Mouse (Mus musculus): ENCODE measurements around the gene Ctnnbip1.
A peak's percentile ranks its signal among the peaks of the same experiment; 100 is the strongest.
"Not testable (repeated sequence)": the region's sequence is repeated elsewhere in the genome, so short reads cannot be mapped to it uniquely, and the experiment has no call there.

Gene Ctnnbip1

DNA sequence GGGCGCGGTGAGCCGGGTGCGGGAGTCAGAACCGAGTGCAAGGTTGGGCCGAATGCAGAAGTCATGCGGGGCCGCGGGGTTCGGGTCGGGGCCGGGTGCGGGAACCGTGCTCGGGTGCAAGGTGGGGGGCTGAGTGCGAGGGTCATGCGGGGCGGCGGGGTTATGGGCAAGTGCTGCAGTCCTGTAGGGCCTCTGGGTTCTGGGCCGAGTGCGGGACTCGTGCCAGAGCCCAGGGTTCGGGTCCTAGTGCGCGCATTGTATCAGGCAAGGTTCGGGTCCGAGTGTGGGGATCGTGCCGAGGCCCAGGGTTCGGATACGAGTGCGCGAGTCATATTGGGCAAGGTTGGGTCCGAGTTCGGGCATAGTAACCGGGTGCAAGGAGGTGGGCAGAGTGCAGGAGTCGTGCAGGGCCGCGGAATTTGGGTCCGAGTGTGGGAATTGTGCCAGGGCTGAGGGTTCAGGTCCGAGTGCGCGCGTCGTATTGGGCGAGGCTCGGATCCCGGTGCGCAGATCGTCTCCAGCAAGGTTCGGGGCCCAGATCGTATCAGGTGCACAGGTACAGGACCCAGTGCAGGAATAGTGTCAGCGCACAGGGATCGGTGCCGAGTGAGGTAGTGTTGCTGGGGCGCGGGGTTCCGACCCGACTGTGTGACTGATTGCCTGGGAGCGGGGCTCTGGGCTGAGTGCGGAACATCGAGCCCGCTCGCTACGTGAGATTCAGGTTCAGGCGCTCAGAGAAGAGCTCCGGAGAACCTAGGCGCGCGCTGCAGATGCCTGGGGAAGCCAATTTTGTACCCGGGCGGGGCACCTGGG lies 69.0 kb downstream of the Ctnnbip1 start:
- peak; percentile 38 for DNase-seq (ENCODE audit: low read depth)

DNA sequence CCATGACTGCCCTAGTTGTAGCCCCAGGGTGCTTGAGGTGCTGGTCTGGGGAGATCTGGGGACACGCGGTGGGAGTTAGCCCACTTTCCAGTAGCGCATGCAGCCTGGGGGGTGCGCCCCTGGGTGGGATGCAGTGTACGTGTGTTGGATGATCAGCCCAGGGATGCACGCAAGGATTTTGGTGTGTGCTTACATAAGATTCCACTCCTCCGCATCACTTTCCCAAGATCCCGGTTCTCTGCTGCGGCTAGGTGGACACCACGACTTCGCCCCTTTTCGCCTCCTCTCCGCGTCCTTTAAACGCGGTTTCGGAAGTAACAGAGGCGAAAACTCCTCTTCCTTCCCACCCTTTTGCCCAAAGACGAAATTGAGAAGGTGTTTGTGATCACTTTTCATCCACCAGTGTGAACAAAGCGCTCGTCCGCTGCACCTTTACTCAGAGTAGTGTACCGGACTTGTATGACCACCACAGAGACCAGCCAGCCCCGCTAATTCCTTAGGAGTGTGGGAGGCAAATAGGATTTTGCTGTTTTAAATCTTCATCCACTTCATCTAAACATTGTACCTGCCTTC lies 69.6 kb downstream of the Ctnnbip1 start:
- DNase-seq (ENCODE audit: low read depth) = no peak

DNA sequence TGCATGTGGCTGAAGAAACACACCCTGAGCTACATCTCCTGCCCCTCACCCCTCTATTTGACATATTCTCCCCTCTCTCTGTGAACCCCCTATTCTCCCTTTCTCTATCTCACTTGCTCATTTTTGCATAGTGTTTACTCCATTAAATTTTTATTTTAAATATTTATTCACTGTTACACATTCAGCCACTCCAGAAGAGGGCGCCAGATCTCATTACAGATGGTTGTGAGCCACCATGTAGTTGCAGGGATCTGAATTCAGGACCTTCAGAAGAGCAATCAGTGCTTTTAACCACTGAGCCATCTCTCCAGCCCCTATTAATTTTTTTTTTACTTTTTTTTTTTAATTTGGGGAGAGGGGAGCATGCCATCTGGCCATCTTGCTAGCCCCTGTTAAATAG lies 72.2 kb downstream of the Ctnnbip1 start:
- DNase-seq (ENCODE audit: low read depth) = no peak

DNA sequence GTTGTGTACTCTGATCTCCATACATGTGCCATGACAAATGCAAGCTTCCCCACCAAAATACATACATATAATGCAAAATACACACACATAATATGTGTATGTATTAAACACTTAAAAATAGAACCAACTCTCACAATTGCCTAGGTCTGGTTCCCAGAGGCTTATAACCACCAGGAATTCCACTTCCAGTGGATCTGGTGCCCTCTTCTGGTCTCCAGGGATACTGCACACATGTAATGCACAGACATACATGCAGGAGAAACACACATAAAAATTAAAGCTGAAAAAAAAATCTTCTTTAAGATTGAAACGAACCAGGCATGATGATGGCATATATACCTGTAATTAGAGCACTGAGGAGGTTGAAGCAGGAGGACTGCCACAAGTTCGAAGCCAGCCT lies 73.5 kb downstream of the Ctnnbip1 start:
- peak; percentile 39 for DNase-seq (ENCODE audit: low read depth)

DNA sequence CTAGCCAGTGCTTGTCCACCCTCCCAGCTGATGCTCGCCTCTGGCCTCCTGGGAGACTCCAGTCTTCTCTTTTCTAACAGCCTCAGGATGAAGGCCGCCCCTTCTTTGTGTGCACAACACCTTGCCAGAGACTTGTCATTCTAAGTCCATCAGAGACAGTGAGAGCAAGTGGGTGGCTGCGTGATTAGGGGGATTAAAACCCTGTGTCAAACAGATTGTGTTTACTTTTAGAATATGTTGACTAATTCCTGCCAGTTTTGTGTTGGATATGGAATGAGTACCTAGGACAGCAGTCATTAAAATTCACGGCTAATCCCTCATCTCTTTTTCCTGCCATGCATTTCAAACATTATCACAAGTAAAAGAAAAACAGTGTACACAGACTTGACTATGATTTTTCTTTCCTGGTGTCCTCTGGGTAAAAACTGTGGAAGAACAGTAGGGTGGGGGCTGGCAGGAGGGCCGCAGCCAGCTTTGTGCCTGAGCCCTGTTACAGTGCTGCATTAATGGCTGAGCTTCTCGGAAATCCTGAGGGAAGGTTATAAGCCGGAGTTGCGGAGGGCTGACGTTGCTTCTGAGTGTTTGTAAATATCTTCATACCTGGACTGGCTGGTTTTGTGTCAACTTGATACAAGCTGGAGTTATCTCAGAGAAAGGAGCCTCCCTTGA lies 77.0 kb downstream of the Ctnnbip1 start:
- no peak for DNase-seq (ENCODE audit: low read depth)

DNA sequence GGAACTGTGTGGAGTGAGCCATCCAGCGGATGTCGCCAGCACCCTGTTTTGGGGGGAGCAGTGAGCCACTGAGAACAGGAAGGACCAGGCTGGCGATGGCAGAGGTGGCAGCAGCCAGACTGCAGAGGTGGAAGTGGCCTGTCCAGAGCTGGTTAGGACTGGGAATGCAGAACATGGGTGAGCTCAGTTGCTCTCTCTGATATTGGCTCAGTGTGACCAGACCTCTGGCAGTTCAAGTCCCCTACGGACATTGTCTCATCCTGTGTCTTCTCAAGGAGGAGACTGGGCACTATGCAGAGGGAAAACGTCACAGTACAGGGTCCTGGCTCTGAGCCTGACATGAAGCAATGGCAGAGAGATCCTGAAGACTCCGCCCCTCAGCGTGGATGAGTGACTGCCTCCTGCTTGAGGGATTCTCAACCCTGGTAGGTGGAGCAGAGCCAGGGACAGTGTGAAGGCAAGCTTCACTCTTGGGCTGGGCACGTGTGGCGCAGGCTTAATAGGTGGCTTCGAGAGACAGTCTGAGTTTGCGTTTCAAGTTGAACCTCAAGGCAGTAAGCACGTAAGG lies 79.7 kb downstream of the Ctnnbip1 start:
- peak; percentile 18 for DNase-seq (ENCODE audit: low read depth)

DNA sequence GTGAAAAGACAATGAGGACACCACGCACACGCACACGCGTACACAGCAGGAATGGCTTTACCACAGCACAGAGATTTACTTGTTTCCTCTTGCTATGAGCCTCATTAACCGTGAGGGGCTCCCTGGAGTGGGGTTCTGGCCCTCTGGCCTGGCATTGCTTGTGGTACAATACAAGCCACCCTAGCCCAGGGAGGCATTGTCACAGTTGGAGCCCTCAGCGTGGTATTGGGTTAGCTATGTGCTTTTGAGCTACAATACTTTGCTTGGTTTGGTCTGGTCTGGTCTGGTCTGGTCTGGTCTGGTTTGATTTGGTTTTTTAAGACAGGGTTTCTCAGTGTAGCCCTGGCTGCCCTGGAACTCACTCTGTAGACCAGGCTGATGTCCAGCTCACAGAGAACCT lies 81.5 kb downstream of the Ctnnbip1 start:
- no peak for DNase-seq (ENCODE audit: low read depth)

DNA sequence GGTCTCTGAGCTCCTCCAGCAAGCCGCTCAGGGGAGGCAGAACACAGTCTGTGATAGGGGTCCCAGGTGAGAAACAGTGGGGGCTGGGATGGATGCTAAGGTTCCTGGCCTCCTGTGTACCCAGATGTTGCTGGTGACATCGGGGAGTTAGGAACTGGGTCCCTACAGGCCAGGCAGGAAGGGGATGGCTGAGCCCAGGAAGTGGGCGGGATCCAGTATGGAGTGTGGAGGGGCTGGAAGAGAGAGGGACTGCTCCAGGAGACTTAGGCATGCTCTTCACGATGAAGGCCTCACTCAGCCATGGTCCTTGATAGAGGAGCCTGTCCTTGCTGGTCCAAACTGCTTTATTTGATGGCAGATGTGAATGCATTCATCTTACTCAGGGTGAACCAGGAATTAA lies 82.1 kb downstream of the Ctnnbip1 start:
- DNase-seq (ENCODE audit: low read depth) = no peak

DNA sequence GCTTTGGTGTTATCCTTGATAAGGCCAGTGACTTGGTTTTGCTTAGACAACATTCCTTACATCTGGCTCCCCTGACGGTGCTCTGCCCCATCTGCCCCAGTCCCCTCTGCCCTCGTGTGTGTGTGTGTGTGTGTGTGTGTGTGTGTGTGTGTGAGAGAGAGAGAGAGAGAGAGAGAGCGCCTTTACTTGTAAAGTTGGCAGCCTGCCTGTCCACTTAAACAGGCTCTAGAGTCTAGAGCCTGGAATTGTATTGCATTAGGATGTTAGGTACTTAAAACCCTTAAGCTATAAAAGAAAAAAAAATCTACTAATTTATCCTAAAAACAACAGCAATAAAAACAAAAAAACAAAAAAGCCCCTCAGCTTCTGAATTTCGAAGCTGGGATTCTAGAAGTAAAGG lies 83.4 kb downstream of the Ctnnbip1 start:
- no peak for DNase-seq (ENCODE audit: low read depth)

DNA sequence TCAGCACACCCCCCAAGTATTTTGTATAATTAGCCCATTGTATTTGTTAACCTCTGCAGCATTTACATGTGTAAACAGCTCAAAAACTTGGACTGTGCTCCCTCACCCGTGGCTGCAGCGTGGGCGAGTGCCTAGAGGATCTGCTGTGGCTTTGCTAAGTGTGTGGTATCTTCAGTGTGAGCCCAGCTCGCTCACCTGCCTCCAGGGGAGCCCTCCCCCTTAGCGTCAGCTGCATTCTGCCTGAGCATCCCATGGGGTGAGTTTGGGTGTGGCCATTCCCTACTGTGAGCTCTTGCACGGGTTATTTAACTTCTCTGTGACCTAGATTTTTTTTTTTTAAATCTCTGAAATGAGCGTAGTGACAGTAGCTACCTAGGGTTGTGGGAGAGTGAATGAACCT lies 84.2 kb downstream of the Ctnnbip1 start:
- no peak for DNase-seq (ENCODE audit: low read depth)

DNA sequence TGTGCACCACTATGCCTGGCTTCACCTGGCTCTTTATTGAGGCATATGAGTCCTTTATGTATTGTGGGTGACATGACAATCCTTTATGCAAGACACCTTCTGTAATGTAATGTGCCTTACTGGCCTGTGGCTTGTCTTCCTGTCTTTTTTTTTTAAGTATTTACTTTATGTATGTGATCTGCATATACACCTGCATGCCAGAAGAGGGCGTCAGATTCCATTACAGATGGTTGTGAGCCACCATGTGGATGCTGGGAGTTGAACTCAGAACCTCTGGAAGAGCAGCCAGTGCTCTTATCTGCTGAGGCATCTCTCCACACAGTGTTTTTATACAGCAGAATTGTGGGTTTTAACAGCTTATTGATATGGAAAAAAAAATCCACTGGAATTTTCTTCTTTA lies 85.8 kb downstream of the Ctnnbip1 start:
- no peak for DNase-seq (ENCODE audit: low read depth)

DNA sequence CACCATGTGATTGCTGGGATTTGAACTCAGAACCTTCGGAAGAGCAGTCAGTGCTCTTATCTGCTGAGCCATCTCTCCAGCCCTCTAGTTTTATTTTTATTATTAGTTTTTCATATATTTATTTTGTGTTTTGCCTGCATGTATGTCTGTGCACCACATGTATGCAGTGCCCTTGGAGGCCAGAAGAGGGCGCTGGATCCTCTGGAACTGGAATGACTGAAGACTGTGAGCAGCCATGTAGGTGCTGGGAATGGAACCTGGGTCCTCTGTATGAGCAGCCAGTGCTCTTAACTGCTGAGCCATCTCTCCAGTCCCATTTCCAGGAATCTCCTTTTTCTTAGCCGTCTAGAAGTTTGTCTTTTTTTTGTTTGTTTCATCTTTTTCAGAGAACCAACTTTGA lies 86.5 kb downstream of the Ctnnbip1 start:
- no peak for DNase-seq (ENCODE audit: low read depth)

DNA sequence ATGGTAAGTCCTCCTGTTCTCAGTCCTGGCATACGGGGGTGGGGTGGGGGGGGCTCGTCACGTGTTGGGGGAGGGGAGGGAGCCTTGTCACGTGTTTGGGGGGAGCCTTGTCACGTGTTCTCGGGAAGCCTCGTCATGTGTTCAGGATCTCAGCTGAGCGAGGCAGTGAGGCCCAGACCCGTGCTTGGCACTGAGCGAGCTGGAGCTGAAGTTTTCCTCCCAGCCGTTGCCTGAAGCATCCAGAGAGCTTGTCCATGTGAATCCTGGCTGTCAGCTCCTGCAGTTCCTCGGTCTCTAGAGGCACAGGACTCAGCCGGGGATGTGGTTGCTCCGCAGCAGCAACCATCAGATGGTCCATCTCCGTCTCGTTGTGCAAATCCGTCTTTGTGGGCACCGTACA lies 88.0 kb downstream of the Ctnnbip1 start:
- DNase-seq (ENCODE audit: low read depth) = no peak

DNA sequence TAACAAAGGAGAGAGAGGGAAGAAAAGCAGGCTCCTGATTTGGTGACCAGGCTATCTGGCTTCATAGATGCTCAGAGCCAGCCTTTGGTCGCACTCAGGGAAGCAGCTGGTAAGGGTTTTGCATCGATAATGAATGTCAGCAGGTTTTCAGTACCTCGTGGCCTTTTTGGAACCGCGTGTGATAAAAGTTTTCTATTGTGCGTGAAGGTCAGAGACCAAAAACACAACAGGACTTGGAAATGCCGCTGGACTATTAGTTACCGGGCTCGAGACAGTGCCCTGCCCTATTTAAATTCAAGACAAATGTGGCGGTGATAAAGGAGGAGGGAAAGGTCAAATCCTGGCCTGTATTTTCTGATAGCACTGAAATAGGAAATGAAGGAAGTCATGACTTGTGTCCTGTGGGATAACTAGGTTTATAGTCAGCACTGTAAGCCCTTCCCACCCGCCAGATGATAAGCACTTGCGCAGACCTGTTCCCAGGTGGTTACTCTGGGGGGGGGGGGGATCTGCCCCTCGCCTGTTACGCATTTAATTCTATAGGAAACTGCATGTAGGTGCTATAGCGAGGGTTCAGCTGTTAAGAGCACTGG lies 88.8 kb downstream of the Ctnnbip1 start:
- no peak for DNase-seq (ENCODE audit: low read depth)

DNA sequence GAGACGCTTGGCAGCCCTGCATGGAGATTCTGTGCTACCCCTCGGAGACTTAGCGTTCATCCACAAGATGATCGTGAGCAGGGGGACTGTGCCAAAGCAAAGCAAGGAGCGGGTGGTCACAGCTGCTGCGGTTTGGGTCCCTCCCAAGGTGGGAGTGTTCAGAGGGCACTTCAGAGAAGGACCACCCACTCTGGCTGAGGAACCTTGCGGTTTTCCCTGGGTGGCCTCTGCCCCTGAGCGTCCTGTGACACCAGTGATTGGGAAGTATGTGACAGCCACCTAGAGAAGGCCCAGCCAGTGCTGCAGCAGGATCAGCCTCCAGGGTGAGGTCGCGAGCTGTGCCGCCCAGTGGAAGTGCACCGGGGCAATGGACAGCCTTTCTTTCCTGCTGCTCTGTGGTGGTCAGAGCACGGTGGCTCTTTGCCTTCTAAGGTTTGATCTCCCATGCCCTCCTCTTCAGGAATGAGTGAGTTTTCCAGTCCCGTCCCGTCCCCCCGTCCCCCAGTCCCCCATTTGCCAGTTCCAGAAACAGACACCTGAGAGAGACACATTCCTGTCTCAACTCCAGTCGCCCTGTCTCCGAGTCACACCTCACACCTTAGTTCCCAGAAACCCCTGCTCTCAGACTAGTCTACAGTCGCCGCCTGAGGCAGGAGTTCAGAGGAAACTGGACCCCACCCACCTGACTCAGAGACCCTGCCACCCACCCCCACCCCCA lies 89.7 kb downstream of the Ctnnbip1 start:
- DNase-seq (ENCODE audit: low read depth) = no peak

DNA sequence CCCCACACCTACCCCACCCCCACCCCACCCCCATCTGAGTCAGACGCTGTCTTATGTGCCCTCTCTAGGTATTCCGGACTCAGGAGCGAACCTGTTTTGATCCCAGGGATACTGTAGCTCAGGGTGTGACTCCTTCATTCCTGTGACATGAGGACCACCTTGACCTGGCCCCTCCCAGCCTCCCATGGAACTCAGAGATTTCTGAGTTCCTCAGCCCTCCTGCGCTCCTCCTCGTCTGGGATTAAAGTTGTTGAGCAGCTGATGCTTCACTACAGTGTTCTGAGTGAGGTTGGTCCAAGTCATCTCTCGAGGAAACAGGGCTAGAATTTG lies 90.2 kb downstream of the Ctnnbip1 start:
- no peak for DNase-seq (ENCODE audit: low read depth)

DNA sequence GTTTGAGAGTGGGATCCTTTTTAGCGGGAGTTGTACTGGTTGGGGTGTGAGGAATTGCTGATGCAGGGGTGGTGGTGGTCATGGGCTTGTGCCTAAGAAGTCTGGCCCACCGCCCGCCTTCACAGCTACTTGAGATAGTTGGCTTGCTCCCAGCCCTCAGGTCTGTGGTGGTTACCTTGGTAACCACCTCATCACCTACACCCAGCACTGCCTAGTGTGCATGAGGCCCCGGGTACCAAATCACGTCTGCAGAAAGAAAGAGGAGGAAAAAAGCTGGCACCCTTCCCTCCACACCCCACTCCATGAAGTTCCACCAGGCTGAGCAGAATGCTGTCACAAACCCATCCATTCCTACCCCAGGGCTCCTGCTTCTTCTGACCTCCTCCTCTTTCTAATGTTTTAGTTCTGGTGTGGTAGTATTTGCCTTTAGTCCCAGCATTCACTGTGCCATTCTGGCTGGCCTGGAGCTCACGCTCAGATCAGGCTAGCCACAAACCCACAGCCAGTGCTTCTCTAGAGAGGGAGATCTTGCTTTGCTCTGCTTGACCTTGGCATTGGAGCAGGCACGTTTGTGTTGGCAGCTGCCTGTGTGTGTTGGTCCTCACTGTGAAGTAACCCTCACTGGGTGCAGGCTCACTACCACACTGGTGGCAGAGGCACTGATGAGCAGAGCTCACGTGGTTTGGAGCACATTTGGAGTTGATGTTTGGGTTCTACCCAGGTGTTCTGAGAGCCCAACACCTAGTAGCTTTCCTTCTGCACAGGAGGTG lies 91.4 kb downstream of the Ctnnbip1 start:
- no peak for DNase-seq (ENCODE audit: low read depth)

DNA sequence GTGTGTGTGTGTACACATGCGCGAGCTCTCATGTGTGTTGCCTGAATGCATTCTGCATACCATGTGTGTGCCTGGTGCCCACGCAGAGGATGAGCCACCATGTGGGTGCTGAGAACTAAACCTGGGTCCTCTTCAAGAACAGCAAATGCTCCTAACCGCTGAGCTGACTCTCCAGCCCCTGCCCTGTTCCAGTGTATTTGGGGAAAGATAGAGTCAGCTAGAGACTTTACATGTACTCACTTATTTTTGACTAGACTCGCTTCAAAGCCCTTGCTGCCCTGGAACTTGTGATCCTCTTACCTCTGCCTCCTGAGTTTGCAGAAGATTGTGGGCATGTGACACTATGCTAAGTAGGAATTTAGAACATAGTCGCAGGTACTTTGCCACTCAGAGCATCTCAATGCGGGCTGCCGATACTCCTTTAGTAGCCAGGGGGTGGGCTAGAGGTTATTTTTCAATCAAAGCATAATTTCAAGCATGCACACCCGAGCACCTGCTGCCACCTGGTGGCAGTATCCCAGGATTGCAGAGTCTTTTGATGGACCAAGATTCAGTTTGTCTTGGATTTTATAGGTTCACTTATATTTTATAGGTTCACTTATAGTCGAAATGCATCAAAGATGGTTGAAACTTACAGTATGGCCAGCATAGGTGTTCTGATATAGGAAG lies 93.5 kb downstream of the Ctnnbip1 start:
- peak; percentile 81 for DNase-seq (ENCODE audit: low read depth)

DNA sequence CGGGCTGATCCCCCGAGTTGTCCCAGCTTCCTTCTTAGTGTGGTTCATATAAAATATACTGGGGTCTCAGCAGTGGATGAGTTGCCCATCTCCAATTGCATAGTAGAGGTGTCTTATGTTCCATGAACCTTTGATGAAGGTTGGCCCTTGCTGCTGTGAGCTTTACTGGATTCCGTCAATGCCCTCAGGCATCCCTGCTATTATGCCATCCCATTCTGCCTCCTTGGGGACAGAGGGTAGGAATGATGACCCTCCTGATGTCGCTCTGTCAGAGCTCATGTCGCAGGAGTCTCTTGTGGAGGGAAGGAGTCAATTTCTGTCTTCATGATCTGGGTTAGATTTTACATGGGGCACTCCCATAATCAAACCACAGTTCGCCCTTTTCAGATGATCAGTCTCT lies 95.5 kb downstream of the Ctnnbip1 start:
- DNase-seq (ENCODE audit: low read depth) = not testable (repeated sequence)

DNA sequence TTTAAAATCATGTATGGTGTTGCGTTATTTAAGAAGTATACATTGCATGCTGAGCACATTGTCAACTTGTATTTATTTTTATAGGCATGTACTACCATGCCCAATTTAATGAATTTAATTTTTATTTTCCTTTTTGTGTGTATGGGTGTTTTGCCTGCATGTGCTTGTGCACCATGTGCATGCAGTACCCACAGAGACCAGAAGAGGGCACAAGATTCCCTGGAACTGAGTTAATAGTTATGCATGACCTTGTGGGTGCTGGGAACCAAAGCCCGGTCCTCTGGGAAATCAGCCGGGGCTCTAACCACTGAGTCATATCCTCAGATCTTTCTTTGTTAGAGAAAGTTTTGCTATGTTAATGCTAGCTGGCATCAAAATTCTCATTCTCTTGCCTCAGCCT lies 96.8 kb downstream of the Ctnnbip1 start:
- no peak for DNase-seq (ENCODE audit: low read depth)

All from NIH3T3 (cell line).